Mouse (Mus musculus) CH12.LX (cell line): Measurements from ENCODE around the gene Cd2bp2. TPM values are rescaled to one million over a fixed set of nuclear protein-coding genes. Genes with fewer than 3 reads are reported as not detected.

Source experiments
- DNase-seq: peaks from one replicate; pipeline ENCODE4 v3.0.0-alpha.2; 2013; ENCODE audit errors: extremely low read depth
- H3K27ac ChIP-seq: 2 replicates; pipeline ENCODE4 v1.5.1; 2012; ENCODE audit warnings: low read depth, mild to moderate bottlenecking, control low read depth, moderate library complexity; ENCODE audit not compliant: insufficient read depth
- H3K27me3 ChIP-seq: replicated peaks from 2 replicates; pipeline ENCODE3; 2012; ENCODE audit warnings: inconsistent platforms
- H3K36me3 ChIP-seq, 2 experiments: replicated peaks in 1 of 2; 2 replicates each; pipeline versions ENCODE3 to v1.6.1; 2012; ENCODE audit warnings: inconsistent platforms in 1 of 2, low read length in 1 of 2, mild to moderate bottlenecking in 1 of 2, mixed read lengths in 1 of 2, moderate library complexity in 1 of 2; ENCODE audit not compliant: control insufficient read depth in 1 of 2, insufficient read depth in 1 of 2
- H3K4me1 ChIP-seq, 2 experiments: 2 replicates each; pipeline ENCODE4 v1.6.1; 2012; ENCODE audit warnings: inconsistent platforms in 1 of 2, moderate library complexity in 1 of 2; ENCODE audit not compliant: insufficient read depth in 2 of 2, control insufficient read depth in 1 of 2
- H3K4me2 ChIP-seq: 2 replicates; pipeline ENCODE4 v1.6.1; 2012; ENCODE audit warnings: low read depth, mild to moderate bottlenecking, control low read depth; ENCODE audit not compliant: poor library complexity, insufficient read depth, severe bottlenecking
- H3K4me3 ChIP-seq, 3 experiments: fragments of 150-350 bp in 1 of 3; sonication (generic) in 1 of 3; replicated peaks in 1 of 3; 2 replicates each; pipeline versions ENCODE3 to v1.5.1; 2011 to 2012; ENCODE audit warnings: low read depth in 2 of 3, low read length in 2 of 3, mild to moderate bottlenecking in 2 of 3, moderate library complexity in 2 of 3, control low read depth in 1 of 3, improper control_type of control experiment in 1 of 3, inconsistent platforms in 1 of 3, mixed read lengths in 1 of 3; ENCODE audit not compliant: poor library complexity in 1 of 3
- H3K79me2 ChIP-seq: replicated peaks from 2 replicates; pipeline ENCODE4 v1.6.1; 2012; ENCODE audit warnings: mild to moderate bottlenecking, moderate library complexity; ENCODE audit not compliant: control insufficient read depth, poor library complexity, insufficient read depth, severe bottlenecking; ENCODE audit errors: extremely low read depth
- H3K9ac ChIP-seq: 2 replicates; pipeline ENCODE4 v1.6.1; 2012; ENCODE audit warnings: low read depth, mild to moderate bottlenecking, control low read depth, moderate library complexity; ENCODE audit not compliant: insufficient read depth
- H3K9me3 ChIP-seq: replicated peaks from 2 replicates; pipeline ENCODE3; 2012; ENCODE audit warnings: low read length, inconsistent platforms, mixed read lengths
- CHD1 ChIP-seq: IDR thresholded peaks from 2 replicates; pipeline ENCODE4 v1.6.1; 2012; ENCODE audit warnings: low read depth, low read length, improper control_type of control experiment, inconsistent platforms
- E2F4 ChIP-seq: IDR thresholded peaks from 2 replicates; pipeline ENCODE4 v1.6.1; 2011; ENCODE audit warnings: low read depth, low read length, improper control_type of control experiment; ENCODE audit not compliant: insufficient replicate concordance
- ETS1 ChIP-seq: conservative IDR thresholded peaks from 2 replicates; pipeline ENCODE4 v1.6.1; 2012; ENCODE audit warnings: low read depth, mild to moderate bottlenecking, inconsistent platforms, low read length, improper control_type of control experiment, moderate library complexity
- MAFK ChIP-seq: IDR thresholded peaks from 2 replicates; pipeline ENCODE4 v1.6.1; 2011; ENCODE audit warnings: low read length, improper control_type of control experiment; ENCODE audit not compliant: insufficient replicate concordance
- MAX ChIP-seq: IDR thresholded peaks from 2 replicates; pipeline ENCODE4 v1.6.1; 2011; ENCODE audit warnings: low read length, improper control_type of control experiment
- MAZ ChIP-seq: IDR thresholded peaks from 2 replicates; pipeline ENCODE4 v1.6.1; 2012; ENCODE audit warnings: low read depth, mild to moderate bottlenecking, inconsistent platforms, low read length, improper control_type of control experiment, moderate library complexity
- MEF2A ChIP-seq: IDR thresholded peaks from 2 replicates; pipeline ENCODE4 v1.6.1; 2014; ENCODE audit warnings: low read depth, mild to moderate bottlenecking, inconsistent platforms, low read length, improper control_type of control experiment, borderline replicate concordance
- MXI1 ChIP-seq: IDR thresholded peaks from 2 replicates; pipeline ENCODE4 v1.6.1; 2011; ENCODE audit warnings: mild to moderate bottlenecking, low read depth, low read length, improper control_type of control experiment
- MYC ChIP-seq: IDR thresholded peaks from 2 replicates; pipeline ENCODE4 v1.6.1; 2011; ENCODE audit warnings: low read depth, mild to moderate bottlenecking, improper control_type of control experiment, low read length
- NELFE ChIP-seq: IDR thresholded peaks from 2 replicates; pipeline ENCODE4 v1.6.1; 2011; ENCODE audit warnings: low read depth, low read length, improper control_type of control experiment
- PAX5 ChIP-seq: IDR thresholded peaks from 2 replicates; pipeline ENCODE4 v1.6.1; 2012; ENCODE audit warnings: low read length, inconsistent platforms, mixed read lengths
- POLR2A ChIP-seq: IDR thresholded peaks from 2 replicates; pipeline ENCODE4 v1.6.1; 2011; ENCODE audit warnings: low read depth, mild to moderate bottlenecking, improper control_type of control experiment, low read length
- POLR2AphosphoS2 ChIP-seq: IDR thresholded peaks from 2 replicates; pipeline ENCODE4 v1.6.1; 2011; ENCODE audit warnings: low read depth, low read length, improper control_type of control experiment
- RCOR1 ChIP-seq: conservative IDR thresholded peaks from 2 replicates; pipeline ENCODE4 v1.6.1; 2012; ENCODE audit warnings: low read depth, mild to moderate bottlenecking, inconsistent platforms, low read length, improper control_type of control experiment
- UBTF ChIP-seq: IDR thresholded peaks from 2 replicates; pipeline ENCODE4 v1.6.1; 2012; ENCODE audit warnings: low read depth, mild to moderate bottlenecking, inconsistent platforms, low read length, improper control_type of control experiment, moderate library complexity
- USF1 ChIP-seq: IDR thresholded peaks from 2 replicates; pipeline ENCODE4 v1.6.1; 2014; ENCODE audit warnings: low read depth, mild to moderate bottlenecking, inconsistent platforms, low read length, improper control_type of control experiment
- ZNF384 ChIP-seq: IDR thresholded peaks from 2 replicates; pipeline ENCODE4 v1.6.1; 2012; ENCODE audit warnings: low read depth, low read length, improper control_type of control experiment, inconsistent platforms
- dilution Hi-C: fragments of 300-500 bp; cut with MboI; formaldehyde crosslinking; loops from 2 replicates; pipeline ENCODE4 v1.14.3; 2020; ENCODE audit warnings: low sequenced_read_pairs; ENCODE audit not compliant: extremely low pct_unique_long_range_greater_than_20kb, extremely low pct_ligation_motif_present
- in situ Hi-C: fragments of 300-500 bp; cut with MboI; formaldehyde crosslinking; loops from 3 replicates; pipeline ENCODE4 v1.14.3; 2019; ENCODE audit warnings: low sequenced_read_pairs, low pct_ligation_motif_present, low pct_unique_long_range_greater_than_20kb, mixed read lengths
- polyA plus RNA-seq: library from polyadenylated mRNA; unstranded; fragments of >175 nt; gene quantifications from 2 replicates; pipeline ENCODE4 v1.2.1, GENCODE M21; 2012; ENCODE audit warnings: low read depth; ENCODE audit not compliant: insufficient read length
- total RNA-seq, 2 experiments: library from RNA; depleted of rRNA; stranded (reverse); fragments of 300-350 nt in 1 of 2; fragments of >200 nt in 1 of 2; gene quantifications; 2 replicates each; pipeline ENCODE4 v1.2.3; 2012 to 2014

Gene Cd2bp2
- total and polyA plus RNA-seq, 3 experiments: 57.4 to 66.8 (median 62.4) TPM

GRCm38 (mm10) chr7:127206606-127207005 lies 10.8 kb upstream of the Cd2bp2 start:
- dilution Hi-C loops (no loop called here), in situ Hi-C loops (no loop called here)
- peaks cover 35% of the 10 kb centered on the region for H3K79me2 ChIP-seq
- DNase-seq: no peak
- H3K36me3 ChIP-seq: peaks cover 16 to 31% of the 10 kb centered on the region in 2 experiments
- peak overlapping the region; percentile 91 for H3K4me2 ChIP-seq
- peak overlapping the region; percentile 68 to 90 (median 79) for H3K4me3 ChIP-seq
- H3K27me3 ChIP-seq: no peaks in the 10 kb centered on the region
- H3K27ac ChIP-seq: no peak overlapping the region
- no peaks in the 10 kb centered on the region for H3K9me3 ChIP-seq
- peaks cover 8 to 32% of the 10 kb centered on the region in 2 experiments for H3K4me1 ChIP-seq
- TF ChIP-seq UBTF: no peak
- TF ChIP-seq NELFE: no peak
- TF ChIP-seq MAFK: no peak
- TF ChIP-seq MXI1: no peak
- TF ChIP-seq MAX: no peak
- no peak for TF ChIP-seq ZNF384
- no peak for TF ChIP-seq CHD1
- no peak for TF ChIP-seq RCOR1
- peak overlapping the region; percentile 85 for H3K9ac ChIP-seq

- Histone ChIP-seq H3K27me3 (no peaks in the 10 kb centered on the region), H3K79me2 (peaks cover 27% of the 10 kb centered on the region), H3K9me3 (no peaks in the 10 kb centered on the region), H3K27ac (no peak overlapping the region), H3K36me3 (peaks cover 73 to 81% of the 10 kb centered on the region in 2 experiments), H3K4me2 (peak overlapping the region; percentile 94), H3K4me1 (peaks cover 6 to 45% of the 10 kb centered on the region in 2 experiments; a peak in 3 of 4 replicates), H3K9ac (peak overlapping the region; percentile 99), H3K4me3 (peak overlapping the region; percentile 63 to 70 (median 68))
- TF ChIP-seq MAZ (no peak), E2F4 (no peak), UBTF (no peak), USF1 (no peak), RCOR1 (no peak), CHD1 (no peak), MEF2A (no peak), PAX5 (no peak), POLR2A (no peak), ETS1 (no peak), ZNF384 (no peak), POLR2AphosphoS2 (no peak), MYC (no peak), MAX (no peak)
- in situ Hi-C loops: no loop called here
- dilution Hi-C loops: no loop called here
- DNase-seq: no peak
Observed at GRCm38 (mm10) chr7:127196484-127196883, 634 bp upstream of the Cd2bp2 start.
